Mouse (Mus musculus): ENCODE data around the gene Mttp.

Mttp gene

DNA sequence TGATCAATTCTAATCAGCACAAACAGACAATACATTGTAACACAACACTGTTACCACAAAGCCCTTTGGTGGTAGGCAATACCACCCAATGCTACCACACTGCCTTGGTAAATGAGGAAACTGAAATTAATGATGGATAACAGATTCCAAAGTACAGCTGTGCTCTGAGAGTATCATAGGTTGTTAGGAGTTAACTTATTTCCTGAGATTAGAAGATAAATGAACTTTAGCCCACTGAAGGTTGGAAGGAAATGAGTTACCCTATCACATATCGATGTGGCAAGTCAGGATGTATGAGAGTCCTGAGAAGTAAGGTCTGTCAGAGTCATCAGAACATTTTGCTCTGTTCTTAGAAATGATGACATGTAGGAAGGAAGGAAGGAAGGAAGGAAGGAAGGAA lies 10.2 kb downstream of the Mttp start:
- no peak for DNase-seq (ENCODE audit: low read depth, low spot score)

DNA sequence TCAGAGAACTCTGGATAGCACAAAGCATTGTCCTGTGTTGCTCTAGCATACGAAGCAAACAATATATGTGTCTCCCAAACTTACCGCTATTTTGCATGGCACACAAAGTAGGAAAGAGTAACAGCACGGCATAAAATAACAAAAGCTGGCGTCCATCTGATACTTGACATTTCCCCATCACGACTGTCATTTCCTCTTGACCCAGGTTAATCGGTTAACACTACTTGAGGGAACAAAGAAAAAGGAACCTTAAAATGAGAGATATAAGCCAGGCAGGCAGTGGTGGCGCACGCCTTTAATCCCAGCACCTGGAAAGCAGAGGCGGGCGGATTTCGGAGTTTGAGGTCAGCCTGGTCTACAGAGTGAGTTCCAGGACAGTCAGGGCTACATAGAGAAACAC lies 10.9 kb downstream of the Mttp start:
- no peak for DNase-seq (ENCODE audit: low read depth, low spot score)

DNA sequence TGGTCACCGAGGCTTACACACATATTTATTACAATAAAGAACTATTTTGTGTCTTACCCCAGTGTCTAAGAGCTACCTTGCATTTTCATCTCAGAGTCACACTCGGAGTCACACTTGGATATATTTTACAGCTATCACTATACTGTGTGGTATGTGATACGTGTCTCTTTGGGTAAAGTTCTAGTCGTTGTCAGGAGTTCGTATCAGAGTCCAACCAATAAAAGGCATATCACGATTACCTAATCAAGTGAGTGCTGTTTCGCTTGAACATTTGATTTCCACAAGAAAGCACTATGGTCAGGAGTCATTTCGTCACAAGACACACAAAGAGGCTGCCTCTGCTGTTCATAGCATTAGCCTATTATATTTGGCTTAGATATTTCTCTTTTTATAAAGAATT lies 11.3 kb downstream of the Mttp start:
- DNase-seq (ENCODE audit: low read depth, low spot score) = no peak

DNA sequence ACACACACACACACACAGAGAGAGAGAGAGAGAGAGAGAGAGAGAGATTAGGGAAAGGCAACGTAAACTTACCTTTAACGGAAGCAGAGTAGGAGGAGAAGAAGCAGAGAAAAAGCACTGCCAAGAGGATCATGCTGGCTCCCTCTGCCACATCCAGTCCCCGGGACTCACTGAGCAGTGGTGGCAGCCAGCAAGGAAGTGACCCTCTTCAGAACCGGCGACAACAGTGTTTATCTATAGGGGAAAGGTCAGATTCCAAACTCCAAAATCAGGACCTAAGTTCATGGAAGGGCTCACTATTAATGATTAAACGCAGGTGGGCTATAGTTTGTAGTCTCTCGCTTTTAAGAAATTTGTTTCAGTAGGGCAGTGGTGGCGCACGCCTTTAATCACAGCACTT lies 13.6 kb downstream of the Mttp start:
- no peak for DNase-seq (ENCODE audit: low read depth, low spot score)

DNA sequence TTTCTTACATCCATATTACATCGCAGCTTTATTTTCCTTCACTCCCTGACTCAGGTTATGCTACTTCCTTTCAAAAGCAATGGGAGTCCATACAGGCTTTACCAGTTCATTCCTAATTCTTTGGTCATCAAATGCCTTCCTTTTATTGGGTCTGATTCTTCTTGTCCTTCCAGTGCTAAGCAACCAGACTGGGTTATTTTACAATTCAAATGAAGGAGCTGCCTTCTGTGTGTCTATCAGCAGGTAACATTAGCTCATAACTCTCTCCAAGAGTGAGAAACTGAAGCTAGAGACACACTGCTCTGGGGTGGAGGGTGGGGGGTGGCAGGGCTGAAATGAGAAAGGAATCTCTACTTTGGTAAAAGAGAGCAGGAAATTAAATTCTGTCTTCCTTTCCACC lies 14.1 kb downstream of the Mttp start:
- DNase-seq (ENCODE audit: low read depth, low spot score) = peak; percentile 56

DNA sequence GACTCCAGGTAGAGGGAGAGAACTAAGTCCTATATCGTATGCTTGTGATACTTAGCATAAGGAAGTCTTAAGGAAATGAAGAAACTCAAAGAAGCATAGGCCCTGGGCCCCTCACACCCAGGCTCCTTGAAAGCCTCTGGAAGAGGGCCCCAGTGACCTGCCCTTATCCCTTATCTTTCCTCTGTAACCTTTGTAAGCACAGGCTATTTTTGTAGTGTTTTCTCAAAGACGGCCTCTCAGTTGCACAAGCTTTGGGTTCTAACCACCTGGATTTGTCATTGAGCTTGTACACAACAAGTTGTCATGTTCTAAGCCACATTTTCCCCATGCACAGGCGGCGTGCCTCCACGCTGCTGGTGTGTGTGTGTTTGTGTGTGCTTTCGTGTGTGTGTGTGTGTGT lies 15.7 kb downstream of the Mttp start:
- no peak for DNase-seq (ENCODE audit: low read depth, low spot score)

DNA sequence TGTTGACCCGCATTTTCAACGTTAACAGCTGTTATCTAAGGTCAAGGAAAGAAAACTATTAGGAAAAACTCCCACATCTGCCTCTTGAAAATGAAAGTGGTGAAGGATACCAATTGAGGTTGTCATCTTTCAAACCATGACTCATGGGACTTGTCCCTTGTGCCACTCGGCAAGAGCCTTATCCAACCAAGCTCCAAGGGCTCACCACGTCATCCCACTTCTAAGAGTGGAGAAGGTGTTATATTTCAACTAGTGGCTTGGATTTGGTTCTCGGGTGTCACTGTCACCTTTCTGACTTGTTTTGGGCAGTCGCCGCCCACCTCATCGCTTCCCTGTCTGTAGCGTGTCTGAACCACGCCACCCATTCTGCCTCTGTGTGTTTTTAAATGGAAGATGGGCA lies 20.9 kb downstream of the Mttp start:
- no peak for DNase-seq (ENCODE audit: low read depth, low spot score)

DNA sequence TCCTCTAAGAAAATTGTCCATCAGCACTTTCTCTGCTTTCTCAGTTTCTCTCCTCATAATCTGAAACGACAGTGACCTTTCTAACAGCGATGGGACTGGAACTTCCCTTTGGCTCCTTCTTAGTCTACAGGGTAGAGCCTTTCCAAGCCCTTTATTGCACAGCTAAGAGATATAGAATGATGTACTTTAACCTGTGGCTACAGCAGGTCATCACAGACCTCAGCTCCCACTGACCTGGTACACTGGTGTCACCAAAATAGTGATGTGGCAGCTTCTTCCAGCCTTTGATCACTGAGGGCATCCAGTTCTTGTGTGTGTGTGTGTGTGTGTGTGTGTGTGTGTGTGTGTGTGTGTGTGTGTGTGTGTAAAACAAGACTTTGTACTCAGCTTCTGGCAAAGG lies 23.3 kb downstream of the Mttp start:
- DNase-seq (ENCODE audit: low read depth, low spot score) = no peak

DNA sequence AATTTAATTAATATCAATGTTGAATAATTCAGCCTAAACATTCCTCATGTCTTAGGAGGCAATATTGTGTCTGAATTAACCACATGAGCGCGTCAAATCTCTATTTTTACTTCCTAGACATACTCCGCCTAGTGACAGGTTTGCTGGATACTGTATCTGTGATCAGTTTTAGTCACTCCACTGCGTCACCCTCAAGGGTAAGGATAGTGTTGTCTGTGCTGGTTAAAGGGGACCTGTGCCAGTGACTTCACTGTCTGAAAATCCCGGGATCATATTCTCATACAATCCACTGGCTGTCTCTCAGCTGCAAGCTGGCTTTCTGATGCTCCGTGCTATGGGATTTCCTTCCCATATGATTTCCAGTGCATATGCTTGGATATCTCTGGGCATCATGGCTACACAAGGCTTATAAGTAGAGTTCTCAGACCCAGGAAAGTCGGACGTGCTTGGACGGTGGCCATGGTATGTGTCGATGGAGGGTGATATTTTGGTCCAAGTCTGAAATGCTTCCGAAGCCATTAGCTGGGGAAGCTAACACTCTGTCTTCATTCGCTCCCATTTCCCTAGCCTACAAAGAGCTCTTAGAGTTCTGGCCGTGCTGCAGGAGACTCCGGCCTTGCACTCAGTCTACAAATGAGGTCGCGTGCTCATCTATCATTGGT lies 25.2 kb downstream of the Mttp start:
- no peak for DNase-seq (ENCODE audit: low read depth, low spot score)

DNA sequence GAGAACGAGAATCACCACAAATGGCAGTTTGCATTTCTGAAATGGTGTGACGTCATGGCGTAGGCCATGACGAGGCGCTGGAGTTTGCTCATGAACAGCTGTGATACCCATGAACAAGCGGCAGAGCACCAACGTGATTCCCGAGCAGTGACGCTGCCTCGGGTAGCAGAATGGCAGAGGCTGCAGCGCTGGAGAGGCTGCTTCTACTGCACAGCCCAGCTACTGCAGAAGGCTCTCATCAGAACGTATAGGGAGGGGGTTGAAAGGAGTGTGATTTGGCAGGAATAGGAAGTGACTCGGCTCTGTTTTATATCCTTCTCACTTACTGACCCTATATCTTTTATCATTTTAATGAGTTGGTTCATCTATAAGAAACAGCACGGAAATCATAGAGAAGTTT lies 25.9 kb downstream of the Mttp start:
- no peak for DNase-seq (ENCODE audit: low read depth, low spot score)

DNA sequence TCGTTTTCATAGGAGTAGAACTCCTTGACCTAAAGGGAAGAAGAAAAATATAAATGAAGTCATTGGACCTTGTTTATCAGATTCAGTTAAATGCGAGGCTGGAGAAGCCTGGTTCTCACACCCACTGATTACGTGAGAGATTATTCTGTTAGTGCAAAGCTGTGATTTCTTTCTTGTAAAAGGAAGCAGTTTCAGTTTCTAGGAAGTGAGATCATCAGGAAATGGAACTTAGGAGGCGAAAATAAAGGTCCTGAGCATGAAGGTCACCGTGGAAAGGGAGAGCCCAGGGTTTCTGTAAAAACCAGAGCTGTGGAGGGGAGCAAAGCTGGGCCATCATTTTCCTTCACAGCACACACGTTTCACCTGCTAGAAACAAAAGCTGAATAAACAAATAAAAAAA lies 26.4 kb downstream of the Mttp start:
- no peak for DNase-seq (ENCODE audit: low read depth, low spot score)

DNA sequence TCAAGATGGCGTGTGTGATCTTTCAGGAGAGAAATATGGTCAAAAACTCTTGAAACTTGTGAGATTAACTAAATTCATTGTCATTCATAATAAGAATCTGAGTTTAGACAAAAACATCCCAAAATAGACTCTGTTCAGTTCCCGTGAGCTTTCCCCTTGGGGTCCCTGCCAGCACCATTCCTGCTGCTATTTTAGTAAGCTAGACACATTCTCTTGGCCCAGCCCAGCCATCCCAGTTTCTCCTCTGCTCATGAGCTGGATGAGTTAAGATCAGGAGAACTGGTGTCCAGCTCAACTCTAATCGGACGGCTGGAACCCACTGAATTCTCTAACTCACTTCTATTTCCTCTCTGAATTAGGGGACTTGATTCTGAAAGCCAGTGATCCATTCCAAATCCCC lies 27.9 kb downstream of the Mttp start:
- no peak for DNase-seq (ENCODE audit: low read depth, low spot score)

DNA sequence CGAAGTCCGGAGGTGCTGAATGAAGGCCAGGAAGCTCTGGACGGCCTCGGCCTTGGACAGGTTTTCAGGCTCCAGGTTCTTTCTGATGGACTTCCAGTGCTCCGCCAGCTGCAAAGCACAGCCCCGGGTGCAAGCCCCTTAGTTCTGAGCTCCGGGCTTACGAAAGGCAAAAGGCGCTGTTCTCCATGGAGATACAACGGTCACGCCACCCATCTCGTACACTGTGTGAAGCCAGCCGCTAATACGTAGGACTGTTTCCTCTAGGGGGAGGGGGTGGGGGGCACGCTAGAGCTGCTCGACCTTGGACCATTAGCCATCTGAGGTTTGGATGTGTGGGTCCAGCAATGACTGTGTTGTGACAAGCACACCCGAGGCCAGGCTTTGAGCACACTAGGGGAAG lies 30.7 kb downstream of the Mttp start:
- peak; percentile 57 for DNase-seq (ENCODE audit: low read depth, low spot score)

DNA sequence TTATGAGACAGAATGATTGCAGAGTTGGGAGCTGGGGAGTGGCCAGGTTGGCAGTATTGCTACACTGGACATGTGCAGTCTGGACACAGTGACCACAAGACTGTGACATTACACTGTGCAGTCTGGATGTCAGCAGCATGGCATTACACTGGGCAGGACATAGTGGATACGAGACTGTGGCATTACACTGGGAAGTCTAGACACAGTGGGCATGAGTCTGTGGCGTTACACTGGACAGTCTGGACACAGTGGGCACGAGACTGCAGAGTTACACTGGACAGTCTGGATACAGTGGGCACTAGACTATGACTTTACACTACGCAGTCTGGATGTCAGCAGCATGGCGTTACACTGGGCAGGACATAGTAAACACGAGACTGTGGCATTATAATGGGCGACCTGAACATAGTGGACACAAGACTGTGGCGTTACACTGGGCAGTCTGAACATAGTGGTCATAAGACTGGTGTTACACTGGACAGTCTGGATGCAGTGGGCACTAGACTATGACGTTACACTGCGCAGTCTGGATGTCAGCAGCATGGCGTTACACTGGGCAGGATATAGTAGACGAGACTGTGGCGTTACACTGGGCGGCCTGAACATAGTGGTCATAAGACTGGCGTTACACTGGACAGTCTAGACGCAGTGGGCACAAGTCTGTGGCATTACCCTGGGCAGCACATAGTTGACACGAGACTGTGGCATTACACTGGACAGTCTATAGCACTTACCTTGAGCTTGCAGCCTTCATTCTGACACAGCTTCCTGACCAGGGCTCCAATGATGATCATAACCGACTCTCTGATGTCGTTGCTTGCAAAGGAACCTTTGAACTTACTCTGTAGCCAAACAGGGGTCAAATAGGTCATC lies 33.6 kb downstream of the Mttp start:
- no peak for DNase-seq (ENCODE audit: low read depth, low spot score)

DNA sequence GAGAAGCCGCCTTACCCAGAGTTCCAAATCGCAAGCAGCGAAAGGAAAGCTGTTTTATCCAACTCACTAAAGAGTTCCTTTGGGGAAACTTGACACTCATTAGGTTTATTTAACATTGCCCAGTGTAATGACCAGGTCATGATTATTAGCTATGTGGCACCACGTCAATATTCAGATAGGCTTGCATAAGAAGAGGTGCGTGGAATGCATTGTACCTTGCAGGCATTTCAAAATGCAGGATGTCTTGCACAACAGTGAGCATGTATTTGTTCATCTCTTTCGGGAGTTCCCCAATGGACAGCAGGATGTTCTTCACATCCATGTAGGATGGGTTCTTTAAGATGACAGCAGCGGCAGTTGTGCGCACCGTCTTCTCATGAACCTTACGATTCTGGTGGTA lies 37.9 kb downstream of the Mttp start:
- DNase-seq (ENCODE audit: low read depth, low spot score) = no peak

DNA sequence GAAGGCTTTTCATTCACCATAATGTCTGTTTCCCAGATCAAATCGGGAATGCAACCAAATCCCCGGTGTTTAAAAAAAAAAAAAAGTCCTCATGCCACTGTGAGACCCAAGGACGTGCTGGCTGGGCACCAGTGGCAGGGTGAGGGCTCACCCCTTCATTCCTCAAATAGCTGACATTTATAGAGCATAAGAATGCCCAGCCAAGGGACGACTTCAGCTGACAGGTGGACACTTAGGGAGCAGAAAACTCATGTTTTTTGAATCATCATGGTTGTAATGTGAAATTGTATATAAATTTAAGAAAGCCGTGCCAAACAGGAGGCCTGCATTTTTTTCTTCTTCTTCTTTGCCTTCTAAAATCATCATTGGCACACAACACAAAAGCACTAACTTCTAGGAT lies 39.7 kb downstream of the Mttp start:
- DNase-seq (ENCODE audit: low read depth, low spot score) = no peak

DNA sequence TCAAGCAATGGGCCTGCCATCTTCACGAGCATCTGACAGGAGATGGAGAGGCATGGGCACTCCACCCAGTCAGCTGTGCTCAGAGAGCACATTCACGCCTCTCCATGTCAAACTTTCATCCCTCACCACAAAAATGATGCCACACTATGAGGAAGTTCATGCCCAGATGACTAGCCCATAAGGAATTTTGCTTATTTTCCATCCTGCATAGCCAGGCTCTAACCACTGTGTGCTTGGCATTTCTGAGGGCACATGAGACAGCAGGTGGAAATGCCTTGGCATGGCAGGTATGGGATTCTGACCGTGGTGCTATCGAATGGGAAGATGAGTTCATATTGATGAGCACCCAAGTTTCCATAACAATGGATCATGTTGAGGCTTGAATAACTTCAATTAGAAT lies 41.1 kb downstream of the Mttp start:
- no peak for DNase-seq (ENCODE audit: low read depth, low spot score)

DNA sequence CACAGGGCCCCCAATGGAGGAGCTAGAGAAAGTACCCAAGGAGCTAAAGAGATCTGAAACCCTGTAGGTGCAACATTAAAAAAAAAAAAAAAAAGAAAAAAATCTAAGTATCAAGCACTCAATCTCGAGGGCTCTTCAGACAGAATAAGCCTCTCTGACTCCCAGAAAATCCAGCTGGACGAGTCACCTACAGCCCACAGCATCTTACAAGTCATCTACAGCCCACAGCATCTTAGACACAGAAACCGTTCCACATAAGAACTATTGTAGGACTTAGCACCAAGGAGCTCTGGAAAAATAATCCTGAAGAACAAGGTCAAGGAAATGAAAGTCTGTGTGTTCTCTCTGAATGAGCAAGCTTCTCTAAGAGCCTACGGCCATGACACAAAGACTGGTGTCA lies 42.8 kb downstream of the Mttp start:
- DNase-seq (ENCODE audit: low read depth, low spot score) = no peak

DNA sequence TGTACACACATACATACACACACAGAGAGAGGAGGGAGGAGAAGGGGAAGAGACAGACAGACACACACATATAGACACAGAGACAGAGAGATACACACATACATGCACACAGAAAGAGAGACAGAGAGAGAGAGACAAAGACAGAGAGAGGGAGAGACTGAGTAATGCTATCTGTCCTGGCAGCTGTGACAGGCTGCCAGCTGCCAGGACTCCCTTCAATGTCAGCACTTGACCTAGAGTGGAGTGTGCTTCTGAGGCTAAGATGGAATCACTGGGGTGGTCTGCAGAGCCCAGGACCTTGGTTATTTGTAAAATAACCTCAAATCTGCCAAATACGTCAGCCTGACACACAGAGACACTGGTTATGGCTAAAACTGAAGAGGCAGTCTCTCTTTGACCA lies 47.0 kb downstream of the Mttp start:
- DNase-seq (ENCODE audit: low read depth, low spot score) = no peak

DNA sequence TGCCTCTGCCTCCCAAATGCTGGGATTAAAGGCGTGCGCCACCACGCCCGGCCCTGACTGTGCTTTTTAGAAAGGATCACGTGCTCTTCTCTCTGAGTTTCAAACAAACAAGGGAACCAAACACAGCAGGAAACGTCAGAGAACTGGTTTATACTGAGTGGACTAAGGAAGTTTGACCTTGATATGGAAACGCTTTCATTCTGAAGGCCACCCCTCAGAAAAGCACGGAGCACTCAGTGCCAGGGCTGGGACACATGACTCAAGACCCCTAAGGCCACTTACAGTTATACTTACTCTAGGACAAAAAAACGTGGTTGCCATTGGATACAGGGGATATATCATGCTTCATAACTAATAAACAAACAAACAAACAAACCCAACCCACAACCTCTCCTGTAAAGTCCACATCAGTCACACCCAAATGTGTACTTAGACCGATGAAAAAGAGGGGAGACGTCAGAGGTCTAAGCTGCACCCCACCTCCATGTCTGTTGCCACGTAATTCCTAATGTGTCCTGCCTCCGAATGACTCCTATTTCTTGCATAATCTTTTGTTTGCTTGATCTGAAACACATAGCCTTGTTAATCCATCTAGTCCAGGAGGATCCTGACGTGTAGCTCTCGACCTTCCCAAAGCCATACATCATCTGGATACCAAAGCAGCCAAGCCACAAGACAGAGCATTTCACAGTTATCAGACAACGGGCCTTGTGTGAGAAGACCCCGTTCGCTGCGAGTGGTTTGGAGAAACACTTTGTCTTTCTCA lies 48.3 kb downstream of the Mttp start:
- no peak for DNase-seq (ENCODE audit: low read depth, low spot score)

DNA sequence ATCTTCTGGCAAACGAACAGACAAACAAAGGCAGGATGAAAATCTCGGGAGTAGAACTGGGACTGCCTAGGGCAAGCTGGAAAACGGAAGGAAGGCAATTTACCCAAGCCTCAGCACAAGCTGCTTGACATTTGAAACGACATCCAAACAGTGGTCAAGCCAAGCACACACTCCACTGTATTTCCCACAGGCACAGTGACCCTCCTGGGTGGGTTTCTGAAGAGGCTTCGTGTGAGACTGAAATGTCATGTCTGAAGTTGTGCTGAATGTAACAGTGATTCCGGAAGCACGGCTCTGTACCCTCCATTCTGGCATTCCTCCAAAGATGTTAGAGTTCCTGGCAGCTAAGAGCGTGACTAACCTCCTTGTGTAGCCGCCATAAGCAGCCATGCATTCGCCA lies 49.0 kb downstream of the Mttp start:
- no peak for DNase-seq (ENCODE audit: low read depth, low spot score)

DNA sequence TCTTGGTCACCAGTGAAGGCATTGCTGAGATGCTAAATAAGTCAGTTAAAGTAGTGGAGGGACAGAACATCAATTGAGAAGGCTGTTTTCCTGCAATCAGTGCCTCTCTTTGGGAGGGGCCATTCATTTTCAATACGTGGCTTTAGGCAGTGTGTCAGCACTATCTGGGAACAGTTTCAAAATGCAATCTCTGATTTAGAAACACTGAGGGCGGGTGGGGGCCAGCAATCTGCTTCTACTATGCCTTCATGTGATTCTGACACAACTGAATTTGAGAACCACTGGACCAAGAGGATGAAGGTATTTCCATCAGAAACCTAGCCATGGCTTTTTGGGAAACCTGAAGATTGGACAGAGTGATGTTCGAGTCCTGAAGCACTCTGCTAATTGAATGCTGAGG lies 49.5 kb downstream of the Mttp start:
- no peak for DNase-seq (ENCODE audit: low read depth, low spot score)

DNA sequence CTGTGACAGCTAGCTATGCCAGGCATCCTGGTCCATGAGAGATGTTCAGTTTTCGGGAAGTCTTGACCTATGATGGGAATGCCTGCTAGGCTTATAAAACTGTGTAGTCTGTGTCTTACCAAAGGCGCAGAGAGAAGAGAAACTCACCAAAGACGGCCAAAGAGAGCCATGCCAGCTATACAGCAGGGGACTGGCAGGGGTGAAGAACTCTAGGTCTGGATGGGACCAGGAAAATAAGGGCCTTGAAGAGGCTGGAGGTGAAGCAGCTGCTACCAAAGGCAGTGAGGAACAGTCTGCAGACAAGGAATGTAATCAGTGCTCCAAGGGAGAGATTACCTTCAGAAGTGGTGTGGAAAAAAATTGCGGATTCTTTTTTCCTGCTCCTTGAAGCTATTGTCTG lies 60.9 kb downstream of the Mttp start:
- DNase-seq (ENCODE audit: low read depth, low spot score) = no peak
